Mouse (Mus musculus): ENCODE results near the gene Abhd14a. TPM values are rescaled to one million over a fixed set of nuclear protein-coding genes. Genes with fewer than 3 reads are reported as not detected.

The Abhd14a gene
- polyA plus RNA-seq, 1 experiment from 2014 or later: 41.9 TPM

- Histone ChIP-seq H3K27me3 (ENCODE audit: control insufficient read depth, insufficient read depth, low read length) (no peaks in the 10 kb centered on the region), H3K9ac (replicated peaks; ENCODE audit: low read length) (no peak overlapping the region), H3K4me2 (ENCODE audit: low read depth, low read length) (no peak overlapping the region), H3K4me1 (ENCODE audit: control insufficient read depth, insufficient read depth, low read length) (peaks cover 5% of the 10 kb centered on the region), H3K36me3 (replicated peaks; ENCODE audit: control insufficient read depth, insufficient read depth, low read depth, low read length) (peaks cover 6% of the 10 kb centered on the region), H3K27ac (replicated peaks; ENCODE audit: low read depth, low read length) (no peak overlapping the region), H3K4me3 (ENCODE audit: low read depth, low read length) (no peak overlapping the region), H3K9me3 (replicated peaks; ENCODE audit: control insufficient read depth, low read length) (no peaks in the 10 kb centered on the region)
- no peak for ATAC-seq (replicated peaks; ENCODE audit: insufficient number of reproducible peaks, low FRiP score, low TSS enrichment, low read depth)
- WGBS: 96% methylated on average over 7 of the region's 7 CpGs
- no peak for DNase-seq (ENCODE audit: low spot score)
These were observed 33.1 kb upstream of the Abhd14a start for GRCm38 (mm10) chr9:106480541-106480940.

- peak overlapping the region; percentile 70; the same call in 1 of the 2 replicates for H3K9ac ChIP-seq (replicated peaks; ENCODE audit: low read length)
- H3K27ac ChIP-seq (replicated peaks; ENCODE audit: low read depth, low read length): no peak overlapping the region
- no peaks in the 10 kb centered on the region; the same call in 1 of the 2 replicates for H3K36me3 ChIP-seq (replicated peaks; ENCODE audit: control insufficient read depth, insufficient read depth, low read depth, low read length)
- H3K27me3 ChIP-seq (ENCODE audit: control insufficient read depth, insufficient read depth, low read length): no peaks in the 10 kb centered on the region
- 84% methylated on average over 9 of the region's 9 CpGs for WGBS
- no peak for ATAC-seq (replicated peaks; ENCODE audit: insufficient number of reproducible peaks, low FRiP score, low TSS enrichment, low read depth)
- H3K4me2 ChIP-seq (ENCODE audit: low read depth, low read length): peak overlapping the region; percentile 83
- no peak for DNase-seq (ENCODE audit: low spot score)
- no peaks in the 10 kb centered on the region for H3K9me3 ChIP-seq (replicated peaks; ENCODE audit: control insufficient read depth, low read length)
- H3K4me1 ChIP-seq (ENCODE audit: control insufficient read depth, insufficient read depth, low read length): peaks cover 10% of the 10 kb centered on the region
- peak overlapping the region; percentile 66 for H3K4me3 ChIP-seq (ENCODE audit: low read depth, low read length)
These were observed 30.6 kb upstream of the Abhd14a start for GRCm38 (mm10) chr9:106478101-106478500.

- Histone ChIP-seq H3K36me3 (replicated peaks; ENCODE audit: control insufficient read depth, insufficient read depth, low read depth, low read length) (no peaks in the 10 kb centered on the region; the same call in 1 of the 2 replicates), H3K4me3 (ENCODE audit: low read depth, low read length) (peak overlapping the region; percentile 66), H3K27ac (replicated peaks; ENCODE audit: low read depth, low read length) (no peak overlapping the region), H3K27me3 (ENCODE audit: control insufficient read depth, insufficient read depth, low read length) (no peaks in the 10 kb centered on the region), H3K9ac (replicated peaks; ENCODE audit: low read length) (peak overlapping the region; percentile 70), H3K9me3 (replicated peaks; ENCODE audit: control insufficient read depth, low read length) (no peaks in the 10 kb centered on the region), H3K4me1 (ENCODE audit: control insufficient read depth, insufficient read depth, low read length) (peaks cover 10% of the 10 kb centered on the region), H3K4me2 (ENCODE audit: low read depth, low read length) (peak overlapping the region; percentile 83)
- ATAC-seq (replicated peaks; ENCODE audit: insufficient number of reproducible peaks, low FRiP score, low TSS enrichment, low read depth) (no peak), DNase-seq (ENCODE audit: low spot score) (no peak)
- WGBS: 3% methylated on average over 16 of the region's 16 CpGs
These were observed 30.2 kb upstream of the Abhd14a start for GRCm38 (mm10) chr9:106477649-106478048.

GRCm38 (mm10) chr9:106476924-106477484 is 29.5 kb upstream of the Abhd14a start, which contains the start of gene Parp3:
Gene Parp3 (minus strand): TSS chr9:106476949.
- under 1% methylated on average over 41 of the region's 41 CpGs for WGBS
- no peaks in the 10 kb centered on the region; the same call in 1 of the 2 replicates for H3K36me3 ChIP-seq (replicated peaks; ENCODE audit: control insufficient read depth, insufficient read depth, low read depth, low read length)
- peaks cover 10% of the 10 kb centered on the region for H3K4me1 ChIP-seq (ENCODE audit: control insufficient read depth, insufficient read depth, low read length)
- peak; percentile 98 for ATAC-seq (replicated peaks; ENCODE audit: insufficient number of reproducible peaks, low FRiP score, low TSS enrichment, low read depth)
- H3K27me3 ChIP-seq (ENCODE audit: control insufficient read depth, insufficient read depth, low read length): no peaks in the 10 kb centered on the region
- H3K9ac ChIP-seq (replicated peaks; ENCODE audit: low read length): peak within 1 kb of the TSS; percentile 70
- no peaks in the 10 kb centered on the region for H3K9me3 ChIP-seq (replicated peaks; ENCODE audit: control insufficient read depth, low read length)
- peak; percentile 100 for DNase-seq (ENCODE audit: low spot score)
- H3K4me2 ChIP-seq (ENCODE audit: low read depth, low read length): peak within 1 kb of the TSS; percentile 83
- peak within 1 kb of the TSS; percentile 47 for H3K27ac ChIP-seq (replicated peaks; ENCODE audit: low read depth, low read length)
- H3K4me3 ChIP-seq (ENCODE audit: low read depth, low read length): peak within 1 kb of the TSS; percentile 66

GRCm38 (mm10) chr9:106476002-106476923 is 28.8 kb upstream of the Abhd14a start:
- no peak overlapping the region; the same call in 1 of the 2 replicates for H3K4me3 ChIP-seq (ENCODE audit: low read depth, low read length)
- H3K27ac ChIP-seq (replicated peaks; ENCODE audit: low read depth, low read length): peak overlapping the region; percentile 47
- ATAC-seq (replicated peaks; ENCODE audit: insufficient number of reproducible peaks, low FRiP score, low TSS enrichment, low read depth) (peak; percentile 46), DNase-seq (ENCODE audit: low spot score) (peak; percentile 60)
- WGBS: 31% methylated on average over 16 of the region's 16 CpGs
- no peaks in the 10 kb centered on the region for H3K9me3 ChIP-seq (replicated peaks; ENCODE audit: control insufficient read depth, low read length)
- no peaks in the 10 kb centered on the region; the same call in 1 of the 2 replicates for H3K36me3 ChIP-seq (replicated peaks; ENCODE audit: control insufficient read depth, insufficient read depth, low read depth, low read length)
- peak overlapping the region; percentile 47 for H3K9ac ChIP-seq (replicated peaks; ENCODE audit: low read length)
- H3K4me1 ChIP-seq (ENCODE audit: control insufficient read depth, insufficient read depth, low read length): peaks cover 10% of the 10 kb centered on the region
- H3K4me2 ChIP-seq (ENCODE audit: low read depth, low read length): peak overlapping the region; percentile 27
- no peaks in the 10 kb centered on the region for H3K27me3 ChIP-seq (ENCODE audit: control insufficient read depth, insufficient read depth, low read length)

GRCm38 (mm10) chr9:106475663-106476001 is 28.2 kb upstream of the Abhd14a start, which contains the start of gene Rrp9:
Gene Rrp9 (plus strand): TSS chr9:106475963.
- peak within 1 kb of the TSS; percentile 47 for H3K27ac ChIP-seq (replicated peaks; ENCODE audit: low read depth, low read length)
- no peak for ATAC-seq (replicated peaks; ENCODE audit: insufficient number of reproducible peaks, low FRiP score, low TSS enrichment, low read depth)
- H3K9me3 ChIP-seq (replicated peaks; ENCODE audit: control insufficient read depth, low read length): no peaks in the 10 kb centered on the region

GRCm38 (mm10) chr9:106475046-106475445 is 27.6 kb upstream of the Abhd14a start:
- 67% methylated on average over 7 of the region's 7 CpGs for WGBS
- no peak overlapping the region for H3K4me2 ChIP-seq (ENCODE audit: low read depth, low read length)
- H3K4me3 ChIP-seq (ENCODE audit: low read depth, low read length): no peak overlapping the region
- no peaks in the 10 kb centered on the region for H3K9me3 ChIP-seq (replicated peaks; ENCODE audit: control insufficient read depth, low read length)
- no peak overlapping the region for H3K27ac ChIP-seq (replicated peaks; ENCODE audit: low read depth, low read length)
- no peak for ATAC-seq (replicated peaks; ENCODE audit: insufficient number of reproducible peaks, low FRiP score, low TSS enrichment, low read depth)
- no peaks in the 10 kb centered on the region for H3K36me3 ChIP-seq (replicated peaks; ENCODE audit: control insufficient read depth, insufficient read depth, low read depth, low read length)
- H3K27me3 ChIP-seq (ENCODE audit: control insufficient read depth, insufficient read depth, low read length): no peaks in the 10 kb centered on the region
- H3K9ac ChIP-seq (replicated peaks; ENCODE audit: low read length): no peak overlapping the region
- peaks cover 10% of the 10 kb centered on the region for H3K4me1 ChIP-seq (ENCODE audit: control insufficient read depth, insufficient read depth, low read length)
- no peak for DNase-seq (ENCODE audit: low spot score)

More at GRCm38 (mm10) chr9:106475663-106476001, 28.2 kb upstream of the Abhd14a start, which contains the start of gene Rrp9:
- Histone ChIP-seq H3K36me3 (replicated peaks; ENCODE audit: control insufficient read depth, insufficient read depth, low read depth, low read length) (no peaks in the 10 kb centered on the region), H3K4me3 (ENCODE audit: low read depth, low read length) (no peak within 1 kb of the TSS; the same call in 1 of the 2 replicates), H3K4me1 (ENCODE audit: control insufficient read depth, insufficient read depth, low read length) (peaks cover 10% of the 10 kb centered on the region), H3K27me3 (ENCODE audit: control insufficient read depth, insufficient read depth, low read length) (no peaks in the 10 kb centered on the region), H3K4me2 (ENCODE audit: low read depth, low read length) (peak within 1 kb of the TSS; percentile 27), H3K9ac (replicated peaks; ENCODE audit: low read length) (peak within 1 kb of the TSS; percentile 47)
- WGBS: 81% methylated on average over 10 of the region's 10 CpGs
- DNase-seq (ENCODE audit: low spot score): no peak
